Mouse (Mus musculus): Measurements from ENCODE around the gene Zfc3h1. TPM values are rescaled to one million over a fixed set of nuclear protein-coding genes. Genes with fewer than 3 reads are reported as not detected.

The Zfc3h1 gene
- polyA plus RNA-seq, 1 experiment from 2014 or later: 13.9 TPM

GRCm38 (mm10) chr10:115406393-115406792, 21.6 kb downstream of the Zfc3h1 start:
- WGBS: 59% methylated on average over 6 of the region's 6 CpGs
- ATAC-seq (no peak), DNase-seq (ENCODE audit: low spot score) (peak; percentile 75)
- no peak overlapping the region for H3K4me3 ChIP-seq (ENCODE audit: low read depth, low read length)
- H3K9ac ChIP-seq (replicated peaks; ENCODE audit: low read depth): no peak overlapping the region
- H3K9me3 ChIP-seq (ENCODE audit: low read length): no peaks in the 10 kb centered on the region
- no peak overlapping the region for H3K27ac ChIP-seq (ENCODE audit: low read length)
- no peaks in the 10 kb centered on the region for H3K4me1 ChIP-seq (ENCODE audit: insufficient read depth, low read depth, low read length)
- TF ChIP-seq EP300 (IDR thresholded peaks at IDR 0.05) (no peak), CTCF (IDR thresholded peaks at IDR 0.05) (peak; percentile 73)
- H3K27me3 ChIP-seq (replicated peaks; ENCODE audit: insufficient read depth, low read length): no peaks in the 10 kb centered on the region
- H3K4me2 ChIP-seq (replicated peaks; ENCODE audit: low read depth, low read length): no peak overlapping the region
- H3K36me3 ChIP-seq (ENCODE audit: insufficient read depth, low read length): peaks cover 27% of the 10 kb centered on the region

GRCm38 (mm10) chr10:115413496-115413895, 28.7 kb downstream of the Zfc3h1 start:
- 78% methylated on average over 2 of the region's 2 CpGs for WGBS
- H3K36me3 ChIP-seq (ENCODE audit: insufficient read depth, low read length): peaks cover 41% of the 10 kb centered on the region
- H3K9ac ChIP-seq (replicated peaks; ENCODE audit: low read depth): no peak overlapping the region
- no peaks in the 10 kb centered on the region for H3K27me3 ChIP-seq (replicated peaks; ENCODE audit: insufficient read depth, low read length)
- DNase-seq (ENCODE audit: low spot score) (no peak), ATAC-seq (no peak)
- H3K9me3 ChIP-seq (ENCODE audit: low read length): no peaks in the 10 kb centered on the region
- no peak for TF ChIP-seq EP300 (IDR thresholded peaks at IDR 0.05)
- TF ChIP-seq CTCF (IDR thresholded peaks at IDR 0.05): no peak
- no peak overlapping the region for H3K27ac ChIP-seq (ENCODE audit: low read length)
- H3K4me2 ChIP-seq (replicated peaks; ENCODE audit: low read depth, low read length): no peak overlapping the region
- no peak overlapping the region for H3K4me3 ChIP-seq (ENCODE audit: low read depth, low read length)
- H3K4me1 ChIP-seq (ENCODE audit: insufficient read depth, low read depth, low read length): no peaks in the 10 kb centered on the region

GRCm38 (mm10) chr10:115414056-115414455, 29.3 kb downstream of the Zfc3h1 start:
- DNase-seq (ENCODE audit: low spot score) (no peak), ATAC-seq (no peak)
- Histone ChIP-seq H3K9ac (replicated peaks; ENCODE audit: low read depth) (no peak overlapping the region), H3K4me1 (ENCODE audit: insufficient read depth, low read depth, low read length) (no peaks in the 10 kb centered on the region), H3K27me3 (replicated peaks; ENCODE audit: insufficient read depth, low read length) (no peaks in the 10 kb centered on the region), H3K4me2 (replicated peaks; ENCODE audit: low read depth, low read length) (no peak overlapping the region), H3K4me3 (ENCODE audit: low read depth, low read length) (no peak overlapping the region), H3K36me3 (ENCODE audit: insufficient read depth, low read length) (peaks cover 37% of the 10 kb centered on the region), H3K27ac (ENCODE audit: low read length) (no peak overlapping the region), H3K9me3 (ENCODE audit: low read length) (no peaks in the 10 kb centered on the region)
- WGBS: 65% methylated on average over 3 of the region's 3 CpGs
- TF ChIP-seq EP300 (IDR thresholded peaks at IDR 0.05) (no peak), CTCF (IDR thresholded peaks at IDR 0.05) (no peak)

- no peak overlapping the region for H3K9ac ChIP-seq (replicated peaks; ENCODE audit: low read depth)
- peaks cover 32% of the 10 kb centered on the region for H3K36me3 ChIP-seq (ENCODE audit: insufficient read depth, low read length)
- ATAC-seq (no peak), DNase-seq (ENCODE audit: low spot score) (no peak)
- no peak overlapping the region for H3K4me3 ChIP-seq (ENCODE audit: low read depth, low read length)
- WGBS: 59% methylated on average over 4 of the region's 4 CpGs
- no peaks in the 10 kb centered on the region for H3K27me3 ChIP-seq (replicated peaks; ENCODE audit: insufficient read depth, low read length)
- TF ChIP-seq EP300 (IDR thresholded peaks at IDR 0.05) (no peak), CTCF (IDR thresholded peaks at IDR 0.05) (no peak)
- H3K4me1 ChIP-seq (ENCODE audit: insufficient read depth, low read depth, low read length): no peaks in the 10 kb centered on the region
- no peak overlapping the region for H3K27ac ChIP-seq (ENCODE audit: low read length)
- no peaks in the 10 kb centered on the region for H3K9me3 ChIP-seq (ENCODE audit: low read length)
- H3K4me2 ChIP-seq (replicated peaks; ENCODE audit: low read depth, low read length): no peak overlapping the region
Observed at GRCm38 (mm10) chr10:115421976-115422375, 37.2 kb downstream of the Zfc3h1 start.

GRCm38 (mm10) chr10:115425351-115425750, 40.6 kb downstream of the Zfc3h1 start:
- no peaks in the 10 kb centered on the region for H3K27me3 ChIP-seq (replicated peaks; ENCODE audit: insufficient read depth, low read length)
- no peak overlapping the region for H3K9ac ChIP-seq (replicated peaks; ENCODE audit: low read depth)
- no peak for ATAC-seq
- no peaks in the 10 kb centered on the region for H3K4me1 ChIP-seq (ENCODE audit: insufficient read depth, low read depth, low read length)
- no peak for DNase-seq (ENCODE audit: low spot score)
- no peak overlapping the region for H3K4me2 ChIP-seq (replicated peaks; ENCODE audit: low read depth, low read length)
- TF ChIP-seq CTCF (IDR thresholded peaks at IDR 0.05): no peak
- TF ChIP-seq EP300 (IDR thresholded peaks at IDR 0.05): no peak
- no peak overlapping the region for H3K27ac ChIP-seq (ENCODE audit: low read length)
- no peak overlapping the region for H3K4me3 ChIP-seq (ENCODE audit: low read depth, low read length)
- no peaks in the 10 kb centered on the region for H3K9me3 ChIP-seq (ENCODE audit: low read length)
- 81% methylated on average over 2 of the region's 2 CpGs for WGBS
- H3K36me3 ChIP-seq (ENCODE audit: insufficient read depth, low read length): peaks cover 46% of the 10 kb centered on the region

GRCm38 (mm10) chr10:115437286-115437685, 52.5 kb downstream of the Zfc3h1 start:
- Histone ChIP-seq H3K4me3 (ENCODE audit: low read depth, low read length) (no peak overlapping the region), H3K27me3 (replicated peaks; ENCODE audit: insufficient read depth, low read length) (no peaks in the 10 kb centered on the region), H3K36me3 (ENCODE audit: insufficient read depth, low read length) (peaks cover 11% of the 10 kb centered on the region; the same call in 1 of the 2 replicates), H3K27ac (ENCODE audit: low read length) (no peak overlapping the region), H3K9me3 (ENCODE audit: low read length) (no peaks in the 10 kb centered on the region), H3K9ac (replicated peaks; ENCODE audit: low read depth) (no peak overlapping the region), H3K4me1 (ENCODE audit: insufficient read depth, low read depth, low read length) (no peaks in the 10 kb centered on the region), H3K4me2 (replicated peaks; ENCODE audit: low read depth, low read length) (no peak overlapping the region)
- WGBS: 75% methylated on average over 4 of the region's 4 CpGs
- ATAC-seq (no peak), DNase-seq (ENCODE audit: low spot score) (no peak)
- TF ChIP-seq EP300 (IDR thresholded peaks at IDR 0.05) (no peak), CTCF (IDR thresholded peaks at IDR 0.05) (no peak)

- Histone ChIP-seq H3K4me1 (ENCODE audit: insufficient read depth, low read depth, low read length) (no peaks in the 10 kb centered on the region), H3K4me2 (replicated peaks; ENCODE audit: low read depth, low read length) (no peak overlapping the region), H3K9ac (replicated peaks; ENCODE audit: low read depth) (no peak overlapping the region), H3K4me3 (ENCODE audit: low read depth, low read length) (no peak overlapping the region), H3K27me3 (replicated peaks; ENCODE audit: insufficient read depth, low read length) (no peaks in the 10 kb centered on the region), H3K9me3 (ENCODE audit: low read length) (no peaks in the 10 kb centered on the region), H3K36me3 (ENCODE audit: insufficient read depth, low read length) (no peaks in the 10 kb centered on the region), H3K27ac (ENCODE audit: low read length) (no peak overlapping the region)
- 93% methylated on average over 13 of the region's 13 CpGs for WGBS
- ATAC-seq (no peak), DNase-seq (ENCODE audit: low spot score) (no peak)
- no peak for TF ChIP-seq EP300 (IDR thresholded peaks at IDR 0.05)
- TF ChIP-seq CTCF (IDR thresholded peaks at IDR 0.05): no peak
Observed at GRCm38 (mm10) chr10:115448614-115449013, 63.9 kb downstream of the Zfc3h1 start.

Measured in lung, postnatal 0 days (tissue).